Mouse (Mus musculus): Measurements from ENCODE around the gene Btbd35f30. TPM values are rescaled to one million over a fixed set of nuclear protein-coding genes. Genes with fewer than 3 reads are reported as not detected.
"Not testable (repeated sequence)": the region's sequence is repeated elsewhere in the genome, so short reads cannot be mapped to it uniquely, and the experiment has no call there.

The Btbd35f30 gene
- total RNA-seq (2021) = not detected

DNA sequence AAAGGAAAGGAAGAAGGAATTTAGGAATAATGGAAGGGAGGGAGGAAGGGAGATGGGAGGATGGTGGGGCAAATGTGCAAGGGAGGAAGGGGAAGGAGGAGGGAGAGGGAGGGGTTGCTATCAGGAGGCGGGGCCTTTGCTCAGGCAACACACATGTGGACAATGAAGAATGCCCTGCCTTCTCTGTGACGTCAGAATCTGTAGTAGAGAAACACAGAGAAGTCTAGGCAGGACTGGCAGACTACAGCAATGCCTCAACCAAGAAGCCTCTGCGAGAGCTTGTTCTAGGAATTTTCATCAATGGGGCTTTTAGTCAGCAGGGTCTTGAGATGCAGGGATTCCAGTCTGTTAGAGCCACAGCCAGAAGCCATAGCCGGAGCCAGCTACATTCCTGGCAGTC, at the start of gene Btbd35f30:
TSS of gene Btbd35f30 (plus strand) at position 301 of the 400 bp plus-strand sequence.
- DNase-seq (ENCODE audit: low spot score in 2 of 2); intact Hi-C loops (cut with DNase I): not testable (repeated sequence)

DNA sequence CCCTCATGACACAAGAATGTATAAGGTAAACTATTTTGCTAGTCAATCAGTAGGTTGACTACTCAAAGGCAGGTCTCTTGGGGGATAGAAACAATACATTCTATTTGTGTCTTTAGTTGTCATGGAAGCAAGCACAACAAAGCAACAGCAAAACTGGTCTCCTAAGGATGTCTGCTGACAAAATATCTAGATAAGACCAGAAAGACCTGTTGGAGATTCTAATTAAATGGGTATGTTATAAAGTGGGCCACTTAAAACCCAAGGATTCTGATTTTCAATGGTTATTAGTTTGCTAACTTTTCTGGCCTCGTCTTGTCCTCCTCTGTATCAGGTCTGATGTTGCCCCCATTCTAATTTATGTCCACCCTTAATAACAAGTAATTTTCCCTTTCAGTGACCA, 47.0 kb downstream of the Btbd35f30 start, which contains the start of gene Gm21789:
TSS of gene Gm21789 (plus strand) at position 301 of the 400 bp plus-strand sequence.
- intact Hi-C loops (cut with DNase I); DNase-seq (ENCODE audit: low spot score in 2 of 2): not testable (repeated sequence)

Other genes with a start within 250 kb of the Btbd35f30 start
- not detected for gene Gm5926, start 243.9 kb upstream of the Btbd35f30 start, total RNA-seq (2021)
- not detected for gene Btbd35f21, start 168.5 kb upstream of the Btbd35f30 start, total RNA-seq (2021)
- gene Gm21789, start 47.1 kb downstream of the Btbd35f30 start, total RNA-seq (2021) = not detected
- gene Btbd35f5, start 79.3 kb downstream of the Btbd35f30 start, total RNA-seq (2021) = not detected

Measured in left cerebral cortex, postnatal 36 days (tissue).